Mouse (Mus musculus) gastrocnemius, postnatal 4 days (tissue): ENCODE measurements around the gene Tsen34. TPM values are rescaled to one million over a fixed set of nuclear protein-coding genes. Genes with fewer than 3 reads are reported as not detected.
A peak's percentile ranks its signal among the peaks of the same experiment; 100 is the strongest.

Source experiments
- DNase-seq, 2 experiments: peaks; one replicate each; pipeline ENCODE4 v3.0.0; 2021 to 2022; ENCODE audit warnings: low spot score in 2 of 2, mixed read lengths in 2 of 2
- long read RNA-seq, 2 experiments: library from polyadenylated mRNA; stranded (forward); transcript quantifications; one replicate each; pipeline ENCODE4 v2.0.0; 2021
- total RNA-seq, 2 experiments: library from RNA; stranded (reverse); gene quantifications; 2 replicates each; pipeline ENCODE4 v1.2.3; 2021

Tsen34 gene
- total RNA-seq = 10 to 100 TPM; 86.2 to 95.2 TPM
- long read RNA-seq, experiment 1, transcript Tsen34-204 (5 exons, 1,779 nt) = minor isoform, 57 of 155 reads
- long read RNA-seq, experiment 1, transcript Tsen34-202 (4 exons, 1,319 nt) = major isoform, 62 of 155 reads
- long read RNA-seq, experiment 1, partial matches to known transcripts = 5 of 155 reads
- long read RNA-seq, experiment 1, other reads (novel, unspliced or antisense) = 31 of 155 reads
- long read RNA-seq, experiment 2, transcript Tsen34-204 (5 exons, 1,779 nt) = minor isoform, 55 of 161 reads
- long read RNA-seq, experiment 2, transcript Tsen34-202 (4 exons, 1,319 nt) = major isoform, 63 of 161 reads
- long read RNA-seq, experiment 2, partial matches to known transcripts = 9 of 161 reads
- long read RNA-seq, experiment 2, other reads (novel, unspliced or antisense) = 34 of 161 reads

- DNase-seq = no peak
Observed at GRCm38 (mm10) chr7:3692382-3692986, at the start of gene Tsen34. TSS of gene Tsen34 (plus strand) at chr7:3692863.

- no peak for DNase-seq
Observed at GRCm38 (mm10) chr7:3643412-3643811, 49.3 kb upstream of the Tsen34 start.

- DNase-seq = no peak
Observed at GRCm38 (mm10) chr7:3643843-3644242, 48.8 kb upstream of the Tsen34 start.

GRCm38 (mm10) chr7:3644348-3644671, 48.4 kb upstream of the Tsen34 start:
- DNase-seq = no peak

- DNase-seq = peak; percentile 94 to 98
Observed at GRCm38 (mm10) chr7:3644672-3645487, 47.8 kb upstream of the Tsen34 start, which contains the start of gene Cnot3. TSS of gene Cnot3 (plus strand) at chr7:3645268.

- DNase-seq = no peak
Observed at GRCm38 (mm10) chr7:3645488-3646025, 47.1 kb upstream of the Tsen34 start.

GRCm38 (mm10) chr7:3646188-3646587, 46.5 kb upstream of the Tsen34 start:
- DNase-seq = no peak

GRCm38 (mm10) chr7:3646641-3647040, 46.0 kb upstream of the Tsen34 start:
- DNase-seq = no peak

- no peak for DNase-seq
Observed at GRCm38 (mm10) chr7:3656966-3657365, 35.7 kb upstream of the Tsen34 start.

- no peak for DNase-seq
Observed at GRCm38 (mm10) chr7:3658578-3658977, 34.1 kb upstream of the Tsen34 start.

GRCm38 (mm10) chr7:3664524-3665214, 28.0 kb upstream of the Tsen34 start:
- no peak for DNase-seq

GRCm38 (mm10) chr7:3665215-3666114, 27.2 kb upstream of the Tsen34 start, which contains the start of gene Leng1:
TSS of gene Leng1 (minus strand) at chr7:3665840.
- peak; percentile 84 to 95 for DNase-seq

GRCm38 (mm10) chr7:3666921-3667391, 25.7 kb upstream of the Tsen34 start:
- DNase-seq = no peak

- peak; percentile 60 to 82 for DNase-seq
Observed at GRCm38 (mm10) chr7:3674507-3675227, 18.0 kb upstream of the Tsen34 start.

- no peak for DNase-seq
Observed at GRCm38 (mm10) chr7:3675228-3675548, 17.5 kb upstream of the Tsen34 start.

- no peak for DNase-seq
Observed at GRCm38 (mm10) chr7:3676371-3676770, 16.3 kb upstream of the Tsen34 start.

GRCm38 (mm10) chr7:3677342-3677741, 15.3 kb upstream of the Tsen34 start, which contains the start of gene Tmc4:
TSS of gene Tmc4 (minus strand) at chr7:3677553.
- DNase-seq = no peak

GRCm38 (mm10) chr7:3683908-3684550, 8.6 kb upstream of the Tsen34 start:
- no peak for DNase-seq

- DNase-seq = no peak
Observed at GRCm38 (mm10) chr7:3684698-3685097, 8.0 kb upstream of the Tsen34 start.
